Mouse (Mus musculus) gastrocnemius, adult 8-10 months (tissue): ENCODE data around the gene Chga. TPM values are rescaled to one million over a fixed set of nuclear protein-coding genes. Genes with fewer than 3 reads are reported as not detected.

ENCODE experiments used
- DNase-seq, 2 experiments: peaks; one replicate each; pipeline ENCODE4 v3.0.0; 2022; ENCODE audit warnings: low spot score in 2 of 2
- total RNA-seq, 4 experiments: library from RNA; stranded (reverse); gene quantifications; 2 replicates each; pipeline ENCODE4 v1.2.4; 2022

Chga gene
- total RNA-seq, 4 experiments from 2014 or later = not detected

DNA sequence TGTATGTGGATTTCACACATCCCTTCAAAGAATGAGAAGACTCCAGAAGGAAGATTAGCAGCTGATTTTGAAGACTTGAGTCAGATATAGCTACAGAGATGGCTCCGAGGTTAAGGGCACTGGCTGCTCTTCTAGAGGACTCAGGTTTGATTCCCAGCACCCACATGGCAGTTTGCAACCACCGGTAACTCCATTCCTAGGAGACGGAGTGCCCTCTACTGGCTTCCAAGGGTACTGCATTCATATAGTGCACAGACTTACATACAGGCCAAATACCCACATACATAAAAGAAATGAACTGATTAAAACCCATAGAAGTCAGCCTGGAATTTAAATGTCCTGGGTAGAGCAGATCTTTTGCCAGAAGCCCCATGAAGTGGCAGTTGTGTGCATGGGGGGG lies 43.8 kb downstream of the Chga start:
- DNase-seq = no peak

GRCm38 (mm10) chr12:102599801-102600200 lies 45.0 kb downstream of the Chga start:
- DNase-seq = no peak

DNA sequence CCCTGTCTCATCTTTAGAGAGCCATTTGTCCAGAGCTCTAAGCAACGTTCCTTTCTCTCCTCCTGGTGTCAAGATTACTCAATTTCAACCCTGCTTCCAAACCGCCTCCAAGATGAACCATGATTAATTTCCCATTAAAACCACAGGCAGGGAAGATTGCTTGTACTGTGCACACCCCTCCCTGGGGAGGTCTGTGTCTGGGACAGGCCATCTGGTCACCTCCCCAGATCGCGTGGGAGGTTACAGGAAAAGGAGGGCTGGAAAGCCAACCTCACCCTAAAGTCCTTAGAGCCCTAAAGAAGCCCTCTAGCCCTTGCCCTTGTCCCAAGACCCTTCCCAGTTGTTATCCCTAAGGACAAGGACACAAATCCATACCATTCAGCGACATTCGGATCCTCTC lies 45.6 kb downstream of the Chga start:
- no peak for DNase-seq

GRCm38 (mm10) chr12:102601847-102602246 lies 47.1 kb downstream of the Chga start:
- no peak for DNase-seq

GRCm38 (mm10) chr12:102602255-102603041 lies 47.7 kb downstream of the Chga start:
- no peak for DNase-seq

GRCm38 (mm10) chr12:102605607-102606006 lies 50.8 kb downstream of the Chga start:
- DNase-seq = no peak

- no peak for DNase-seq
Observed at GRCm38 (mm10) chr12:102607066-102607465, 52.3 kb downstream of the Chga start.

DNA sequence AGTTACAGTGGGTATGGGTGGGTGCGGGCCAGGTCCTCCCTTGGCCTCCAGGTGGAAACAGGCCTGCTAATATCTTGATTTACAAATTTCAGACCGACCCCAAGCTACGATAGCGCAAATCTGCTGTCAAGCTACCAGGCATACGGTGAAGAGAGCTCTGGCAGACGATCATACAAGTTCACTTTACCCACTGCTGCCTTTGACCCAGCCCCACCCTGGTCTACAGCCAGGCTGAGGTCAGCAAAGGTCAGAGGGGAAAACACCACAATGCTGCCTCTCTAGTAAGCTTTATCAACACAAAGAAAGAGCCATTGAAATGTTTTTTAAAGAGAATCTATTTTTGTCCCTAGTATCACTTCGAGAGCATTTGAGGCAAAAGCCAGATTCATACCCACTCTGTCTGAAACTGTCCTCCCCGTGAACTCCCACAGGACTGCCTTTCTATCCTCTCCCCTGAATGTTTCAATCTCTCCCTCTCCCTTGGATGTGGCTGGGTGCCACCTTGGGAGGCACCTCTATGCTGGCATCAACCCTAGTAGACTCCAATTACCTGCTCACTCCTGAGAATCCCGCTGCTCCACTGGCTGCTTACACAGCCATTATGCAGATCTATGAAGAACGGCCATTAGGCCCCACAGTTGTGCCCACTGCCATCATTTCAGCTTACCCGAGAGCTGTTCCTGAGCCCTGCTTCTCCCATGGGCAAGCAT lies 53.2 kb downstream of the Chga start:
- peak in 1 of 2 experiments; percentile 46 for DNase-seq

DNA sequence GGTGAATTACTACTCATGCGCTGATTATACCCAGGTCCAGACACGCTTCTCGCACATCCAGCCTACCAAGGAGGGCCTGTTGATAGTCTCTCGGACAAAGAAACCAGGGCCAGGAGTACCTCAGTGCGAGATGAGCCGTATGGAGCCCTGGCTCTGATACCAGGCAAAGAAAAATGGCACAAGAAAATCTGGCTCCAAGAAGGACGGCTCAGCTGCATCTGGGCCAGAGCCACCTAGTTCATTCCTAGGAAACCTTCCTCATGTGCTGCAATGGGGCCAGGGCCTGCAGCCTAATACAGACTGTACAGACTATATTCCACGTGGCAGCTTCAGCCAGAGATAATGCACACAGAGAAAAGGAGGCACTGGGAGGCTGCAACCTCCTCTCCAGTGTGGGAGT lies 56.2 kb downstream of the Chga start:
- DNase-seq = no peak

DNA sequence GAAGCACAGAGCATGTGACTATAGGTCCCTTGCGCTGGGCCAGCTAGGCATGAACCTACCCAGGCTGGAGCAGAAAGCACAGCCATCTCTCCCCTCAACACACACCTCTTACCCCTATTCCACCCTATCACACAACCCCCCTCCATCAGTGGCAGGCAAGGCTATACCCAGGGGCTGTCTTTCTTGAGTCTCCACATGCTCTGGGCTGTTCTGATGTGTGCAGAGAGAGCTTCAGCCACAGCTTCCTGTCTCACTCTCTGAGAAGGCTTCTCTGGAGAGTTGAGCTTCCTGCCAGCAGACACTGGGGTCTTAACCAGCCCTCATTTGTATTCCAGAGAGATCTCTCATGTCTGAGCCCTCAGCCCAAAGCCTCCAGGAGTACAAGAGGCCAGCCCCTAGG lies 57.7 kb downstream of the Chga start:
- no peak for DNase-seq

- no peak for DNase-seq
Observed at GRCm38 (mm10) chr12:102613411-102613810, 58.6 kb downstream of the Chga start.

Other genes with a start within 250 kb of the Chga start
- 10 to 100 TPM; 17.5 to 24.8 (median 18.9) TPM for gene Lgmn, start 115.2 kb upstream of the Chga start, total RNA-seq
- 10 to 100 TPM; 28.2 to 35.0 (median 31.0) TPM for gene Golga5, start 85.8 kb upstream of the Chga start, total RNA-seq
- 10 to 100 TPM in 1 of 4 experiments, 1 to 10 TPM in 3; 5.7 to 10.4 (median 8.2) TPM for gene Itpk1, start 150.0 kb downstream of the Chga start, total RNA-seq
- 1 to 10 TPM; 3.8 to 4.7 (median 4.2) TPM for gene Moap1, start 188.7 kb downstream of the Chga start, total RNA-seq
- 1 to 10 TPM; 2.3 to 4.2 (median 2.5) TPM for gene Tmem251, start 188.8 kb downstream of the Chga start, total RNA-seq
- gene Gm28051, start 202.8 kb downstream of the Chga start, total RNA-seq = not detected
- gene Gon7, start 202.8 kb downstream of the Chga start, total RNA-seq = 10 to 100 TPM; 10.3 to 12.0 (median 10.9) TPM
- 10 to 100 TPM; 16.0 to 16.9 (median 16.3) TPM for gene Ubr7, start 203.0 kb downstream of the Chga start, total RNA-seq
- gene Gm20604, start 203.7 kb downstream of the Chga start, total RNA-seq = 1 to 10 TPM; 2.7 to 2.9 (median 2.9) TPM